Mouse (Mus musculus) CD4-positive naive resting alpha-beta T cell, adult 76 days (primary cell): ENCODE data around the gene Tceal3. TPM values are rescaled to one million over a fixed set of nuclear protein-coding genes. Genes with fewer than 3 reads are reported as not detected.

ENCODE experiments used
- total RNA-seq: library from RNA; stranded (reverse); gene quantifications from one replicate; pipeline ENCODE4 v1.2.4, GENCODE M21; 2023

Tceal3 gene
- total RNA-seq = 3.2 TPM

DNA sequence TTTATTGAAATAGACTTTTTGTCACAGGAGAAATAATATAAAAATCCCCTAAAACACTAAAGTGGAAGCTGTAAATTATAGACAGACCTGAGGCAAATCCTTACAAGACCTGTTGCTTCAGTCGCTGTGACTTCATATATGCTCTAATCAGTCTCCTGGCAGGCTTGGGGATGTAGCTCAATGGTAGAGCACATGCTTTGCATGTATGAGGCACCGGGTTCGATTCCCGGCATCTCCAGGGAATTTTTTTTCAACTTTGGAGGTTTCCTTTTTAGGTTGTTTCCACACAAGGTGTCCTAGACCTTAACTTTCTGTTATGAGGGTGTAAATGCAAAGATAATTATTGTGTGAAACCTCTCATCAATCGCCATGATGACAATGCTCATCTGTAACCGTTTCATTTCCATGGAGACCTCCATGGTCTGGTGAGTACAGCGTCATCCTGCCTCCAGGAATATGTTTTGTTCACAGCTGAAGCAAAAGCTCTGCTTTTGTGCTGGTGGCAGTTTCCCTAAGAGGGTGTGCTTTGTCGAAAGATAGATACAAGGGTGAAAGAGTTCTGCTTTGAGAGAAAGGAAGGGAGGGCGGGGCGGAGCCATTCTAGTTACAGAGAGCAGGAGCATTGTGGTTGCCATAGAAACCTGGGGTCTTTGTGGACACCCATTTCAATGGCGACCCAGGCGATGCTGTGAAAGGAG lies at the start of gene Tceal3:
Tceal3 (plus strand) TSS at position 644 of the 698 bp plus-strand sequence.

GRCm38 (mm10) chrX:136543956-136544355 lies 46.7 kb upstream of the Tceal3 start, which contains the start of gene Kir3dl2:
TSS of gene Kir3dl2 (minus strand) at chrX:136544056.

DNA sequence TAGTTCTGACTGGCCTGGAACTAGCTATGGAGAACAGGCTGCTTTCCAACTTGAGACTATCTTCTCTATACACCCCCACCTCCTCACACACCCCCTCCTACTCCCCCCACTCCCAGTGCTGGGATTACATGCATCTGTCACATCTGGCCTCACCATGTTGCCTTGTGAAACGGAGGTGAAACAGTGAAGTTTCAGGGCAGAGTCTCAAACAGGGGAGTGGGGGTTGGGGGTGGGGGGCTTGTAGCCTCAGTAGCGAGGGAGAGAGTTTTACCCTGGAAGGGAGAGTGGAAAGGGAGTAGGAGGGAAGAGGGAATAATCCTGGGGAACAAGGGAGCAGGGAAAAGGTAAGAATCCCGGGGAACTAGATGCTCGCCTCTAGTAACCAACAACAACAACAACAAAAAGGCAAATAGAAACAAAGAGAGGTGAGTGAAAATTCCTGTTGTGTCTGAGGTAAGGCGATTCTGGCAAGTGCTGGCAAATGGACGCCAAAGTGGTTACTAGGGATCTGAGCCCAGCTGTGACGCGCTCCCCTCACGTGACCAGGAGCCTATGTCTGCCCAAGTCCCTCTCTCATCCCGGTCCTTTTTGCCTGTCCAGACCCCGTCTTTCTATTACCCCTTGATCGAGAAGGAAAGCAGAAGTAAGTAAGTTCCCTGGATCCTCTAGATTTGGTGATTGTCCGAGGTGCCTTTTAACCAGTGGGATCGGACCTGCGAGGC lies 117.0 kb downstream of the Tceal3 start, which contains the start of gene Tceal1:
Tceal1 (plus strand) TSS at position 537 of the 722 bp plus-strand sequence.

Other genes starting within 250 kb of the Tceal3 start
- gene Kir3dl1, start 72.8 kb upstream of the Tceal3 start, total RNA-seq = not detected
- gene Kir3dl2, start 46.8 kb upstream of the Tceal3 start, total RNA-seq = not detected
- 0.59 TPM for gene Tceal1, start 117.1 kb downstream of the Tceal3 start, total RNA-seq
- gene Morf4l2, start 152.8 kb downstream of the Tceal3 start, total RNA-seq = 158 TPM
- not detected for gene Glra4, start 189.3 kb downstream of the Tceal3 start, total RNA-seq
- 3.0 TPM for gene Plp1, start 231.8 kb downstream of the Tceal3 start, total RNA-seq